Mouse (Mus musculus) heart, adult 2 months (tissue): ENCODE measurements at regions not wholly inside any gene's neighbourhood (a gene's known extent, or its start where the extent isn't known, plus 50 kb on each side); places are given as distances from the start of the nearest gene placed in this dataset.

ENCODE experiments used
- CTCF ChIP-seq: fragments of 200-600 bp; IDR thresholded peaks from 2 replicates; pipeline ENCODE4 v1.8.1; 2022; ENCODE audit warnings: antibody characterized with exemption, mild to moderate bottlenecking, moderate library complexity
- POLR2A ChIP-seq: fragments of 200-500 bp; IDR thresholded peaks from 2 replicates; pipeline ENCODE4 v1.6.1; 2011; ENCODE audit warnings: mild to moderate bottlenecking, low read depth, low read length, control low read depth; ENCODE audit not compliant: insufficient read depth

- TF ChIP-seq POLR2A (no peak), CTCF (no peak)
Measured at GRCm38 (mm10) chr13:70075353-70075752, 273.2 kb downstream of the Med10 start.
